Mouse (Mus musculus) spleen, postnatal 4 days (tissue): Measurements from ENCODE around the gene Tenm2.

Source experiments
- DNase-seq, 2 experiments: peaks; one replicate each; pipeline ENCODE4 v3.0.0; 2022; ENCODE audit warnings: low spot score in 2 of 2

Tenm2 gene

DNA sequence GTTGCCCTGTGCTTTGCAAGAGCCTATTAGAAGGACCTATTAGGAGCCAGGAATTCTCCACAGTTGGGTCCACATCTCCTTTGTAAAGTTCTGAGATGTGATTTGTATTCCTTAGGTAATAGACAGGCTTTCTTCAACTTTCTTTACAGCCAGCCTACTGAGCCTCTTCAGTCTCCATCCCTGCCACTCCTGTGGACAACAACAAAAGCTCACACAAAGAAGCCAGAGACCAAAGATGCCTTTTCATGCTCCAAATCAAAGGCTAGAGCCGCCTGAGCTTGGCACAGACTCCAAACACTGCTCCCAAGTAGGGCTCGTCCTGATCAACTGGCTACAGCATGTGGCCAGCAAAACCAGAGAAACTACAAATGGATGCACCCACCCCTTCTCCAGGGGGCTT is 333.5 kb downstream of the Tenm2 start:
- DNase-seq, result no peak

DNA sequence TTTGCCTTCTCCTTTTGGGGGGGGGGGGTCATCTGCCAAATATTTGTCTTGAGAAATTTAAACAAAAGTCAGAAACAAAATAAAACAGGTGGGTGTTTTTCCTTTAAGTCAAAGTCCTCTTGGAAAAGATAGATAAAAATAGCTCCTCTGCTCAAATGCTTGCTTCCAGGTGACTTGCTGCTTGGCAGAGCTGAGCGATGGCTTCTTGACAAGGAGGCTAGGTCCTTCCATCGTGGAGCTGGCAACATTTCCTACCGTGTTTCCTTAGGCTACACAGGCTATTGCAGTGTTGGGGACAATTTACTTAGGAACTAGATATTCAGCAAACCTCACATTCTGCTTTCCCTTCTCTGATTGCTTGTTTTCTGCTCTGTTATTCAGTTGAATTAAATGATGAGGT is 342.7 kb downstream of the Tenm2 start:
- no peak for DNase-seq

DNA sequence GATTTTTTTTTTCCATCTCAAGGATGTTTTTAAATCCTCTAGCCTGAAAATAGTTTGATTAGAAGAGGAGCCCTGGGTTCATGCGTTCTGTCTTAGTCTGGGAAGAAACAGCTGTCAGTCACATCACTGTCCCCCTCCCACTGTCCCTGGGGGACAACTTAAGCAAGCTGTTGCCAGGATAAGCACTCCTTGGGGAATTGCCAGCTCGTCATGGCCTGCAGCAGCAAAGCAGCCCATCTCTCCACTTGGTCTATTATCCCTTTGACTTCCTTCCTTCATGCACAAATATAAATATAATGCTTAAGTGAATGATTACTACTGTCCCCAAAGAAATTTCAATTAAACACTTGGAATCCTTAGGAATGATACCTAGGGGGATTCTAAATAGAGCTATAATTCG is 344.7 kb downstream of the Tenm2 start:
- DNase-seq, result no peak

DNA sequence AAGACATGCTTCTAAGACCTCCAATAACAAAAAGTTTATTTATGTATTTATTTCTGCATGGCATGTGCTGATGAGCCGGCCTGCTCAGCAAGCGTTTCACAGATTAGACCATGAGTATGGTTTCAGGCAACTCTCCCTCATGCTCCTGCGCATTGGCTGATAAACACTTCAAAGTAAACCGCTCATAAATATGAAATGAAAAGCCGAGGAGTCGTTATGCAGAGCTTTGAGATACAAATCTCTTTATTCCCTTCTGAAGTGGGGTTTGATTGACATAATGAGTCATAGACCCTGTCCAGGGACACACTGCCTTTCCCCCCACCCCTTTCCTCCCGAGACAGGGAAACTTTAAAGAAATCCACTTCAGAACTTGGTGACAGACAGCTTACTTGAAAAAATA is 348.3 kb downstream of the Tenm2 start:
- DNase-seq, result no peak

DNA sequence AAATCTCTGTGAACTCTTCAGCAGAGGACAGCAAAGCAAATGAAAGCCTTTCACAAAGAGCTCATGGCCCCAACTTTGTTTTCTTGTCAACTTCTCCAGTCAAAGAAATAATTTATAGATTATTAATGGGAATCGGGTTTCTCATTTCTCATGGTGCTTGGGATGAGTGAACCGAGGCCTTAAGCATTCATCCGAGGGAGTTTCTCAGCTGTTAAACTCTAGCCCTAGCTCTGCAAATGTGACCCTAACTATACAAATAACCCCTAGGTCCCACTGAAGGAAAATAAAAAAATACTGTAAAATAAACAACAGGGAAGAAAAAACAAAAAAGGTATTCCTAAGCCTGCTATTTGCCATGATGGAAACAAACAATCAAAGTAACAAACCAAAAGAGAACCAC is 349.6 kb downstream of the Tenm2 start:
- no peak for DNase-seq

DNA sequence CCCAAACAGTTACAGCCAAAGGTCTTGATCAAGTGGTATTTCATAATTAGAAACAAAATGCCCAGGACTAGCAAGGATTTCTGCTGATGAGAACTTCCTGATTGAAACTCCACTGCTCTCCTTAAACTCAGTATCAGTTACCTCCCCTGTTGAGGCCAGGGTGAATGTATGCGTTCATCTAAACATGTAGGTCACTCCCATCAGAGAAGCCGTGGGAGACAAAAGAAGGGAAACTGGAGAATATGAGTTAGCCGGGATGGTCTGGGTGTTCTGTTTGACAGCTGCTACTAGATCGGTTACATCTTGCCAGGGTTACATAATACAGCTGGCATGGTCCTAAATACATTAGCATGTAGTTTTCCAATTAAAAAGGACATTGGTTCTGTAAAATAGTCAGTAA is 362.8 kb downstream of the Tenm2 start:
- no peak for DNase-seq

DNA sequence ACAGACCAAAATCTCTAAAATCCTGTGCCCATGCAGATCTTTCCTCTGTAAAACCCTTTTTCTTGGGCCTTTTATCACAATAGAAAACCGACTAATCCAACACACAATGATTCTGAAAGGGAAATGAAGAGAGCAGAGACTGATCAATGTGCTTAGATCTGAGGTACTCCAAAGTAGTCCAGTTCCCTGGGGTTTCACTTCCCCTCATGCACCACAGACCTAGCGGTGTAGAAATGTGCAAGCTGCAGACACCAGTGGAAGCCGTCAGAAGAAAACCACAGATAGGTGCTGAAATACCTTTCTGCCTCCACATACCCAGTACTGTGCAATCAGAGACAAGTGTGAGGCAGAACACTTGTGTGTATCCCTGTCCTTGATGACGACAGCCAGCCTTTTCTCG is 365.2 kb downstream of the Tenm2 start:
- DNase-seq, result no peak

DNA sequence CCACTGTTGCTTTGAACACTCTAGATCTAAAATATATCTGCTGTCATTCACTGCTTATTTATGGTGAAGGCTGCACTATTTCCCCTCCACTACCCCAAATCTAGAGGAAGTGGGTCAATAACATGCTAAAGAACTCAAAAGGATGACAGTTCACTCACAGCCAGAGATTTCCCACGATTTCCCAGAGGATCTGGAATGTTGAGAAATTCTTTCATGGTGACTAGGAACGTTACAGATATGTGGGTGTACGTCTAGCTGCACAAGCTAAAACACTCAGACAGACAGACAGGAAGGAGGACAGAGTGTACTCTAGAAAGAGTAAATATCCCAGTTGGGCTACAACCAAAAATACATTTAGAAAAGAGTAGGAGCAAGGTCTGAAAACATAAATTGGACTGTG is 384.1 kb downstream of the Tenm2 start:
- DNase-seq, result no peak

DNA sequence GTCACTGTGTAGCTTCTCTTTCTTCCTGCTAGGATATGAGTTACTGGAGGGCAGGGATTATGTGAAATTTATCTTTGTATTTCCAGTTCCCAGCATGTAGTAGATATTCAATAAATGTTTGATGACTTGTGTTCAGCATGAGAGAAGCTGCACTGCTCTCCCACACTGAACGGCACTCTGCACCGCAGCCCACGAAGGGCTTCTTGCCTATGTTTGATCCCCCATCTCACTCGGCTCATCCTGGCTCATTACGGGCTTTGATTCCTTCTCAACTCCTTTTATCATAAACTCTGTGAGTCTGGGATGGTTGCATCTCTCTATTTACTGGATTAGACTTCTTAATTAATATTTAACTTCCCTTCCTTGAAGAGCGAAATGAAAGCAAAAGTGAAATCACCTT is 388.3 kb downstream of the Tenm2 start:
- no peak for DNase-seq

DNA sequence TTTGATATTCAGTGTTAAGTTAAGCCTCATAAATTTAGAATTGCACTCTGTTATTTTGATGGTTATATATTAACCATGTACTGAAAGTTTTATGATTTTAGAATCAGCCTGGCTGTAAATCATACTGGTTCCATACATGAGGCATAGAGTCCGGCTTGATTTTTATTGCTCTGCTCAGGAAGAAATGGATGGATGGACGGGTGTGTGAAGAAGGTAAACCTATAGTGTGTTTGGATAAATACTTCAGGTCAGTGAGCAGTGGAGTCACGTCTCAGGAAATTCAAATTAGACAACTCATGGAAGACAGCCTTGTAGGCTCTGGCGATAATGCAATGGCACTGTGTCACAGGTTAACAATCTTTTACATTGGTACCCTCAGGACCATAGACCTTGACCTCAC is 402.9 kb downstream of the Tenm2 start:
- no peak for DNase-seq

DNA sequence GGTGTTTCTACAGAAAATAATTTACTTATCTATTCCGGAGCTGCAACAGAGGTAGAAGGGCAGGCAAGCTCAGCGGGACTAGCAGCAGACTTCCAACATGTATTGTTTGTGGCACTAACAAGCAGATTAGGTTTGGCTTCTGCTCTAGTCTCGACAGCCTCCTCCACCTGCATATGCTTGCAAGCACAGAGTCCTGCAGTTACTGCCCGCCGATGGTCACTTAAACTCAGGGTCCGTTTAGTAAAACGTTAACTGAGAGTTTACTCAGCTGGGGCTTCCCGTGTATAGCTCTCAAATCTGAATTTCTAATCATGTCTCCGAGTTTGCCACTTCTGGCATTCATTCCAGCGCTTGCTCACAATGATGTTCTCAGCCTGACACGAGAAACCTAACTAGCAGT is 404.3 kb downstream of the Tenm2 start:
- DNase-seq, result no peak

DNA sequence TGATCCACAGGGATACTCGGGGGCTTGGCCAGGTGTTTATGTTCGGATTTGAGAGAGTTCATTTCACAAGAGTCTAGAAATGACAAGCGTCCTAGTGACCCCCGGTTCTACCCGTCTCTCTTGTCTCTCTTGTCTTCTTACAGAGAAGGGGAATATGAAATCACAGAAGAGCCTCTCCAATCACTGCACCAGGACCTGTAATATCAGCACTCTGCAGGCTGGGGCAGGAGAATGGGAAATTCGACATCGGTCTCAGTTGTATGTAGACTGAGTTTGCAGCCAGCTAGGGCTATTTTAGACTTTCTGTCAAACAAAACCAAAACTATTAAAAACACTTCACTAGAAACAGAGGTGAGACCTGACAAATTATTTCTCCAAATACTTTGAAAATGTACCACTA is 411.1 kb downstream of the Tenm2 start:
- DNase-seq, result no peak

DNA sequence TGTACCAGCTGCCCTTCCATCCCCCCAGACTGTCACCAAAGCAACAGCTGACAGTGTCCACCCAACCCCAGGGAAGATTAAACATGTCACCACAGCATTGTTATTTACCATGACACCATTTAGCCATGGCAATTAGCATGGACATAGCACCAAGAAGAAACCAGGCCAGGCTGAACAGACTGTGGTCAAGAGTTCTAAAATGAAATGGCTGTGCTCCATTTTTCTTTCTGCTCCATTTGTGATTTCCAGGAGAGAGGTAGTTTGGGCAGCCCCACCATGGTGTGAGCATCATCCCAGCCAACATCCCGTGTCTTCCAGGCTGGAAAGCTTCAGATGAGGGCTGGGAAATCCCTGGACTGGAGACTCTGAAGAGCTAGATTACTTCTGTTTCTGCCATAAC is 431.1 kb downstream of the Tenm2 start:
- DNase-seq, result no peak

DNA sequence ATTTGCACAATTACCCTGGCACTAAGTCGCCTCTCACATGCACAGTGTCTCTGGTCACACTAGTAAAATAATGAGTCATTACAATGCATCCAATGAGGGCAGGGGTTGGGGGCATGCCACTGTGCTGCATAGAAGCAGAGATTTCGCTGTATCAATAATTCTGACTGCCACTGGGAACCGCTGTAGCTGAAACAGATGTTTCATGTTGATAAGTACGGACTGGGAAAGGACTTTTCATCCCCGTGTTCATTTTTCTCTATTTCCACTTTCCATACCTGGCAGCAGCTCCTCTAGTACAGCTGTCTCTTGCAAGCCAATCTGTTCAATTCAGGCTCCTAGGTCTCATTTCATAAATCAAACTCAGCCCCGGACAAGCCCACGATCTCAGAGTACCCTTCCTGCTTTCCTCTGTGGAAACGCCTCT is 433.5 kb downstream of the Tenm2 start:
- DNase-seq, result no peak

DNA sequence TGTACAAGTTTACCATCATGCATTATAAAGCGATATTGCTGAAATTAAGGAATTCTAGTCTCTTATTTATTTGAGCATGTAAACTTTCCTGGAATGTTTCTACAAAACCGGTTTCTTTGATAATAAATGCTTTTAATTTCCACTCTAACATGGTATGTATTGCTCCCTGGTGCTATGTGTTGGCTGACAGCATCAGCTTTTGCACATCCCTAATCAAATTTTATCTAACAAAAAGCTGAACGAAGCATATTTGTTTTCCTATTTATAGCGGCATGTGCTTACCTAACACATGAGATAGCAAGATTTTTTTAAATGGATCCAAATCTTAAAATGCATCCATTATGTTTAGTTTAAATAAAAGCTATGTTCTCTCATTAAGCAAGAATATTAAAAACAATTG is 434.1 kb downstream of the Tenm2 start:
- no peak for DNase-seq

DNA sequence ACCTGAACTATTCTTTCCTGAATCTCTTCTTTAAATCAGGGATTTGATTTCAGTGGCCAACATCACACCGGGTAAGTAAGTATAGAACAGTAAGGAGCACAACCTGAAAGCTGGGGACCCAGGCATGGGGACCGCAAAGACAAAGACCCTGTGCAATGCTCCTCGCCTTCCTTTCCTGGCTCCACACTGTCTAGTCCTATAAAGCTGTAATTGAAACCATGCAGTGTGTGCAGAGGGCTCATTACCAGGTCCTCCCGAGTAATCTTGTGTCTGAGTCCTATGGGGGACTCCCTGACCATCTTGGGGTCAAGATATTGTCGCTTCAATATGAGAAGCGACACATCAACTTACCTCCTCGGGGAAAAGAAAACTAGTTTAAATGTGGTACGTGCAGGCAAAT is 436.4 kb downstream of the Tenm2 start:
- no peak for DNase-seq

DNA sequence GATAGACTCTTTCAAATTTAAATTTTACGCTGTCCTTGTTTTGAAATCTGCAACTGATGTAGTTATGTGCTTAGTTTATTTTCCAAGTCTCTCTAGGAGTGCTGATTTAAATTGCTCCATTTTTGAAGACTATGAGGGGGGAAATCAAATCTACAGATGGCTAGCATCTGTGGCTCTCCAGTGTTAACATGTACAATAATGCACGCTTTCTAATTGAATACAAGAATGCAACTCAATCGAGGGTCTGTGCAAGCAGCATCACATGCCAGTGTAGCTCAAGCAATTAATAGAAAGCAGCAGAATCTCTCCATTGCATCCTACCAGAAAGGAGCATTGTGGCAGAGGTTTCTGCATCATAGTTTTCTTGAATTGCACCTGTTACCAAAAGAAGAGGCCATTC is 477.8 kb downstream of the Tenm2 start:
- DNase-seq, result no peak

DNA sequence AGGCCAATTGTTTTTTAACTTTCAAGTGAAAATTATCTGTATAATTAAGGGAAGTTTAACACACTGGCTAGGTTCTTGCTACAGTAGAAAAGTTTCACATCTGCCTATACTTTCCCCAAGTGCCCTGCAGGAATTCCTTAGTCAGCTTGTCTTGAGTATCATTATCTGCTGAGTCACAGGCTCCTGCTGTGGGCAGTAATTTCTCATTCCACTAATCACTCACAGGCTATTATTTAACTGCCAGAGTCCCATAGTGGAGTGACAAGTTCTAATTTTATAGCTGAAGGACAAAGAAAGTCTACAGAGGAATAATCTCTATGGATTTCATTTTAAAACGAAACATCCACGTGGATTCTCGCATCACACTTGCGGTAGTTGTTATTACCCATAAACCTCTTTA is 489.5 kb downstream of the Tenm2 start:
- DNase-seq, result no peak

DNA sequence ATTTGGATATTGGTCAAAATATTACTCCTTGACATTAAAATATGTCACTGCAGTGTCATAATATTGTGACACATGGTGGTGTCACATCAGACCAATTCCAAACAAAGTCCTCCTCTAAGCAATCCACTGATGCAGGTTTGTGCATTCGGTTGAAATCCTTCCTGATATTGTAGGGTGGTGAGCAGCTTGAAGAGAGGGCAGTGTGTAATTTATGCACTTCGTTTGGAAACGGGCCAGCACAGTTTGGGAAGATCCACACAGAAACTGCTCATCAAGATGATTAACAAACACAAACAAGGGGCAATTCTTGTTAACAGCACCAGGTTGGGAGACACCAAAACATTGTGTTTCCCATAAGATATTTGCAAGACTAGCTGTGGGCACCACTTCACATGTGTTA is 508.0 kb downstream of the Tenm2 start:
- no peak for DNase-seq

DNA sequence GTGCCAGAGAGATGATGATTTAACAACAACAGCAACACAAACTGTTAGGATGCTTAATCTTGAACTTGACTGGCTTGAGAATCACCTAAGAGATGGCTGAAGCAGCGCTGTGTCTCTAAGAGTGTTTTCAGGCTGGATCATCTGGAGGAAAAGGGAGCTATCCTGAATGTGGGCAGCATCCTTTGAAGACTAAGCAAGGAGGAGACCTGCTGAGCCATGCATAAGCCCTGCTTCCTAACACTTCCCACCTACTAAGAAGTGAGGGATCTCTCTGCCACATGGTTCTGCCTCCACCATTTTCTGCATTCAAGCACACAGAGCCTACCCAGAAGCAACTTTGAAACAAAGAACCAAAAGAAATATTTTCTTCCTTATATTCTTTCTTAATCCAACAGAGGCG is 532.9 kb downstream of the Tenm2 start:
- no peak for DNase-seq

DNA sequence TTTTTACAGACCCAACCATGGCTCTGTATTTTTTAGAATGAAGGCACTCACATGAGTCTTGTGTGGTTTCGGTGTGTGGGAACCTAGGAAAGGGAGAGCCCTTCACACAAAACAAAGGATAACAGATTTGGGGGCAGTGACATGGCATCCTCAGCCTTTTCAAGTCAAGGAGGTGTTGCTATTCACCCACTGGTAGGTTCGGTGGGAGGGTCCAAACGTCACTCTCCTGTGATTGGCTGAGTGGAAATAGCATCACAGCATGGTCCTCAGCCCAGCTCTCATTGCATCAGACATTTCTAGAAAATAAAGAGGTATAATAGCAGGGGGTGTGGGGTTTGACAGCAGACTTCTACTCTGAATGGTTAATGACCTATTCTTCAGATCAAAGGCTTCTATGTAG is 534.8 kb downstream of the Tenm2 start:
- DNase-seq, result no peak

DNA sequence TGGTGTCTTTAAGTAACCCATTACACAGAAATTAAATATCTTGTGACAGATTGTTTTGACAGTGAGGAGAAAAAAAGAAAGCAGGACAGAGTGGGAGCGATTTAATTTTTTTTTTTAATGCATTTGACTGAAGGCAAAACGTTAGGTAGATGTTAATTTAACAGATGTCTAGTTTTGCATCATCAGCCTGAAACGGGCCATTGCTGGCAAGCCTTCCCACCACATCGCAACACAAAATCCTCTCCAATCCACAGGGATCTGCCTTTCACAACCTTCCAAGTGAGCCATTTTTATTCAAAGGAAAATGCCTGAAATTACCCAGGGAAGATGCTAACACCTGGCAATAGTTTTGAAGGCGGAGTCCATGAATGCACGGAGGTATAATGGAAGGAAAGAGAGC is 535.6 kb downstream of the Tenm2 start:
- DNase-seq, result no peak

DNA sequence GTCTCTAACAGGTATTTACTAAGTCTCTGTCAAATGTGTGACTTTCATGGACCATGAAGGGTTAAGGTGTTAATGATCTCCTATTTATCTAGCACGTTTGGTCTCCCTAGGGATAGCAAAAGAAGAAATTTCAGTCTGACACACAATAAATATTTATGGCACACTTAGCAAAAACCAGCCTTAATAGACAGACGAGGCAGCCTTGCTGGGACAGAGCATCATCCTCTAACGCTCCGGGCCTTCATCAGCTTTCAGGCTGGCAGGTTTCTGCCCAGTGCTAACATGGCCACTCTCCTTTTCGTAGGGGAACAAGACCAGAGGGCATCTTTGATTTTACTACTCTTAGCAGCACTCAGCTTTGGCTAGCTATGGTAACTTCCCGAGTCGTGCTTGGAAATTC is 537.5 kb downstream of the Tenm2 start:
- no peak for DNase-seq

DNA sequence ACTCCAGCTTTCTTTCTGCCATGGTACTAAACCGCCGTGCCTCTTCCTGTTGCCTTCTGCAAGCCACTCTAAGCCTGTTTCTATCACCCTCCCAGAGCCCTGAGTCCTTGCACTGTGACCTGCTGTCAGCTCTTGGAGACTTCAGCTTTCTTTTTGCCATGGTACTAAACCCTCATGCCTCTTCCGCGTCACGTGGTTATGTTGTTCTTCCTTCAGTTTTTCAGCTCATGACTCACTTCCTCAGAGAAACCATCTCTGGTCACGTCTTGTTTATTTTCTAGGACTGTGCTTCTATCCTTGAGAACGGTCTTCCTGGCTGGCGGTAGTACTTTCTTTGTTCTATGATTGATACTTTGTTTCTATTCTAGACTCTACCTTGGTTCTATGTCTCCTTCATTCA is 537.9 kb downstream of the Tenm2 start:
- DNase-seq, result no peak

DNA sequence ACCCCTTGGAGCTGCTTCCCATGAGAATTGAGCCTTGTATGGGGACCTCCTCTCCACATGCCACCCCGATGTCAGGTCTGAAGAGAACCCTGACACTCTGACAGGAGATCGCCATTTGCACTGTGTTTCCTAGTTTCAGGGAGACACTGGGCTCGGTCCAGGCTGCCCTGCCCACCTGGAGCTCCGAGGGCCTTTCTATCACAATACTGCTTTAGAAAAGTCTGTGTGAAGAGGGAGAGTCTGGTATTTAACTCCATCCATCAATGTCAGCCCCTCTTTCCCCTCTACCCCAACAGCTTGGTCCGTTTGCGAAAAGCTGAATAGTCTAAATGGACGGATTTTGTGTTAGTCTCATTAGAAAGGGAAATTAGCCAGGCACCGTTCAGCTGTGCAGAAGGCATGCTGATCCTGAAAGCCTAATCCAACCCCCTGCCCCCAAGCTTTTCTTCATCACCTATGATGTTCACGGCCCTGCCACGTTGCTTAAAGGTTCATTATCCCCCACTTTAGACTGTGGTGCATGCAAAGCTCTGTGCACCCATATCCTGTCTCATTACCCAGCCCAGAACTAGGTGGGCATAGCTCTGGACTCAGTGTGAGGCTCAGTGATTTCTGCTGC is 538.6 kb downstream of the Tenm2 start:
- no peak for DNase-seq
